Mouse (Mus musculus): ENCODE results near the gene Chrnd. TPM values are rescaled to one million over a fixed set of nuclear protein-coding genes. Genes with fewer than 3 reads are reported as not detected.

Gene Chrnd
- 1 to 10 TPM; 2.1 to 3.5 TPM for total RNA-seq (2021)
- long read RNA-seq, experiment 1, partial matches to known transcripts = 1 of 2 reads
- long read RNA-seq, experiment 1, other reads (novel, unspliced or antisense) = 0 of 2 reads
- long read RNA-seq, experiment 2 = 0 reads

GRCm38 (mm10) chr1:87190429-87190828, at the start of gene Chrnd:
Chrnd (plus strand) TSS chr1:87190607.
- no peak for DNase-seq

DNA sequence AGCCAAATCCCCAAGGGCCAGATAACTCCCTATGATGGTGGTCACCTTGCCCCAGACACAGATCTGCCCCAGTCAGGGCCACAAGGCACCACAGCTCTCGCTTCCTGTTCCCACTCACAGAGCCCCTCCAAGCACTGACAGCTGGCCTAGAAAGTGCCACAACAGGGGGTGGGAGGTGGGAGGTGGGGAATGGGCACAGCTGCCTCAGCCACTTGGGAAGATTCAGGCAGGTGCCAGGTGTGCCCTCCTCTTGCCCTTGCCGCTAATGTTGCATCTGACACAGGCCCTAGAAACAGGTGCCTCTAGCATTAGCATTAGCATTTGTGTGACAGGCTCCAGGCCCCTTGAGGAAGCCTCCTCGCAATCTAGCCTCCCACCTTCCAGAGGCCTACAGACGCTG, 48.9 kb upstream of the Chrnd start:
- DNase-seq = no peak

GRCm38 (mm10) chr1:87142456-87142855, 48.0 kb upstream of the Chrnd start:
- peak; percentile 28 for DNase-seq

DNA sequence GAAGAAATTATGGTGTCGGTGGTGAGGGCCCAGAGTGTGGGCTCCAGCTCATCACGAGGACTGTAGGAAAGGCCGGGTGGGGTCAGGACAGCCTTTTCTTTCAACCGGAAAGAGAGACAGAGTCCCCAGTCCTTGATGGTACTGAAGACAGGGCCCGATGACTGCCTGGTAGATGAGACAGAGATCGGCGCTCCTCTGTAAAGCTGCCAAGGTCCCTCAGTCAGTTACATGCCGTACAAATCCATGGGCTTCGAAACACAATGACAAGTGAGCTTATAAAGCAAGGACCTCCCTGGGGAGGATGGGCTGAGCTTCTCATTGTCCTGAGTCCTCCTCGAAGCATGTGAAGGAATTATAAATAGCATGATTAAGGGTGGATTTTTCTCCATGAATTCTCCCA, 47.3 kb upstream of the Chrnd start:
- DNase-seq = no peak

DNA sequence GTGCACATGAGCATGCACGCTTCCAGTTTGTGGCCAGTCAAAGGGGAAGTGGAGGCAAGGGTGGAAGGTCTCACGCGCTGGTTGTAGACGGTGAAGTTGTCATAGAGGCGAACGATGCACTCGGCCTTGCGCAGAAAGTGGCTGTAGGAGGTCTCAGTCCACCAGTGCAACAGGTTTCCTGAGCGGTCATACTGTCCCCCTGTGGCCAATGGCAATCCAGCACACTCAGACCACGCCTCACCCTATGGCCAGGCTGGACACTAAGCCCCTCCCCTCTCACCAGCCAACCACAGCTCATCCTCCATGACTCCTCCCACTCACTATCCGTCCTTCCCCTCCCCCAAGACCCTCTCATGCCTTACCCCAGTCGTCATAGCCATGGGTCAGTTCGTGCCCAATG, 41.0 kb upstream of the Chrnd start:
- no peak for DNase-seq

- DNase-seq = no peak
Measured at GRCm38 (mm10) chr1:87151286-87151685, 39.1 kb upstream of the Chrnd start.

GRCm38 (mm10) chr1:87153776-87154500, 36.5 kb upstream of the Chrnd start:
- no peak for DNase-seq

DNA sequence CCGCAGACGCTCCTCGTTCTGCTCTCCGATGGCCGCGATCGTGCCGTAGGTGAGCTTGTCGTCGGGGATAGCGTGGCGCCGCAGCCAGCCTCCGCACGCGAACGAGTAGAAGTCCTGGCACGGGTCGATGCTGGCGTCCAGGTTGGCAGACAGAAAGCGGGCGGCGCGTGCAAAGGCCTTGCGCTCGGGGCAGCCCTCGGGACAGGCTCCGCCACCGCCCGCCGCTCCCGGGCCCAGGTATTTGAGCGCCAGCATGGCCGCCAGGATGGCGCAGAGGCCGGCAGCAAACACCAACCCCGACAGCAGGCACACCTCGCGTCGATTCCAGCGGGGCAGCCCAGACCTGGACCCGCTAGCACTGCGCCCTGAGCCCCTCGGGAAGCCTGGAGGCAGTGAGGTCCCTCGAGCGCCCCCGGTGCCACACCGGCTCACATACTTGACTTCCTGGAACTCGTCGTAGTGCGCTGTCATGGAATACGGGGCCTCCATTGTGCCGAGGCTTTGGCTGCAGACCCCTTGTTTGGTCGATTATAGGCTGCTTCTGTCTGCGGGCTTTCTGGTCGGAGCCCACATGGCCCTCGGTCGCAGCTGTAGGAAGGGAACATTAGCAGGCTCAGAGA, 35.8 kb upstream of the Chrnd start:
- no peak for DNase-seq

GRCm38 (mm10) chr1:87155531-87156198, 34.7 kb upstream of the Chrnd start:
- no peak for DNase-seq

- no peak for DNase-seq
Measured at GRCm38 (mm10) chr1:87156199-87156587, 34.2 kb upstream of the Chrnd start, which contains the start of gene Ecel1. Ecel1 (minus strand) TSS chr1:87156521.

DNA sequence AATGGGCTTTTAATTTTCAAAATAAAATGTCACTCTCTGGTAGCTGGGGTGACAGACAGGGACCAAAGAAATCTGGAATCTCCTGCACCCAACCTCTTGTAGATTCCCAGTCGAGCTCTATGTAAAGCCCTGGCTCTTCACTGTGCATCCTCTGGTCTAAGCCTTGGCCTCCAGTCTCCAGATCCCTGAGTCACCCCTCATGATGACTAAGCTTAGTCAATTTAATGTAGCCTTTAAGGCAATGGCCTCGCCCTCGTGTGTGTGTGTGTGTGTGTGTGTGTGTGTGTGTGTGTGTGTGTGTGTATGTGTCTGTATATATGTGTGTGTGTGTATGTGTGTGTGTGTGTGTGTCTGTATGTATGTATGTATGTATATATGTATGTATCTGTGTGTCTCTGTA, 31.0 kb upstream of the Chrnd start:
- no peak for DNase-seq

- no peak for DNase-seq
Measured at GRCm38 (mm10) chr1:87164164-87164795, 26.1 kb upstream of the Chrnd start.

DNA sequence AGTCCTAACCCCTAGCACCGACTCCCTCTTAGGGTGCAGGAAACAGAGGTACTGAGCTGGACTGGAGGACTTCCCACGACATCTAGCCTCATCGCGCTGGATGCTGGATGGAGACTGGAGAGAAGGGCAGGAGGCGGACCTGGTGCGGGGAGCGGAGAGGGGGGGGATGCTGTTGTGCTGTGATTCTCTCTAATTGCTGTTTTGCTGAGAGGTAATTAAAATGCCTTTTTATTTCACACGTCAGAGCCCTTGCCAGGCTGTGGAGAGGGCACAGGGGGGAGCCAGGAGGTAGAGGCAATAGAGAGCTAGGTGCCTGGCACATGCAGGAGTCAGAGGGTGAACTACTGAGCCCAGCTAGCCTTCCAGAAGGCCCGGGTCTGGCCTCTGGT, 25.6 kb upstream of the Chrnd start:
- DNase-seq = no peak

GRCm38 (mm10) chr1:87170458-87170857, 19.9 kb upstream of the Chrnd start:
- DNase-seq = no peak

- DNase-seq = no peak
Measured at GRCm38 (mm10) chr1:87171312-87171711, 19.1 kb upstream of the Chrnd start.

GRCm38 (mm10) chr1:87172316-87172715, 18.1 kb upstream of the Chrnd start:
- no peak for DNase-seq

- DNase-seq = peak; percentile 39
Measured at GRCm38 (mm10) chr1:87174006-87174955, 16.1 kb upstream of the Chrnd start.

- DNase-seq = peak; percentile 34
Measured at GRCm38 (mm10) chr1:87175852-87176292, 14.5 kb upstream of the Chrnd start.

DNA sequence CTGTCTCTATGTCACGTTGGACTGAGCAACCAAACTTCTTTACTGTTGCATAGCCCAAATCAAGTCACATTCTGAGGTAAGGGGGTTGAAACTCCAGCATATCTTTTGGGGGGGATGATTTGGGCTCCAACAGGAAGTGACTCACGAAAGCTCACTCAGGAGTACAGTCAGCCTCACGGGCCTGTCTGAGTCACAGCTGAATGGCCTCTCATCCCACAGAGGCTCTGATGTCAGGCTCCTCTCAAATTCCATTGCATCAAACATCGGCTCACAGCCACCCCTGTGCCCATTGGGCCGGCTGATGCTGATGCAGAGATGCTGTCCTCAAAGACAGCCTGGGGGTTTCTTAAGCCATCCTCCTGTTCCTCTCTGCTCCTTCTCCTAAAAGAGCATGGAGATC, 9.5 kb upstream of the Chrnd start:
- no peak for DNase-seq

- DNase-seq = no peak
Measured at GRCm38 (mm10) chr1:87183013-87183412, 7.4 kb upstream of the Chrnd start, which contains the start of gene Prss56. Prss56 (plus strand) TSS chr1:87183313.

DNA sequence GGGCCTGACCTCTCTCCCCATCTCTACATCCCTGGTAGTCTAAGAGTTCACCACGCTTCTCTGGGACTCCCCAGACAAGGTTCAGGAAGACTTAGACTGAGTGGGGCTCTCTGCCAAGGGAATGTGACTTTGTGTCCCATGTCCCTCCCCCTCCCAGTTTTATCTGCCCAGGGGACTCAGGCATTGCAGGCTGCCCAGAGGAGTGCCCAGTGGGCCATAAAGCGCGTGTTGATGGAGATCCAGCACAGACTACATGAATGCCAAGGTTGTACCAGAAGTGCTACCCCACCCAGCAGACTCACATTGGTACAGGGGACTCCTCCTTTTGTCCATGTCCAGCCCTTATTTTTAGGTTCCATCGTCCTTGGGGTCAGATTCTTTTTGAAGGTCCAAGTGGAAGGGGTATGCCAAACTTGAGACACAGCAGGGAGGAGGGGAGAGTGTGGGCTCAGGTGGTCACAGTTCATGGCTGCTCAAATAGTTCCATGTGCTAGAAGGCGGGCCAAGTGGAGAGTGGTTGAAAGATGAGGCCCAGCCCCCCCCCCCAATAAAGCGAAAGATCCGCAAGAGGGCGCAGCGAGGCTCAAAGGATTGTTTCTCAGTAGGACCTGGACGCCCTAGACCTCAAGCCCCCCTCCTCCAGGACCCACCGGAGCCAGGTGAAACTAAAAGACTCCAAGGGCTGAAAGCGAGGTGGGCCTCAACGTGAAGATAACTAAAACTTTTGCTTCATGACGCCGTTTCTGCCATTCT, 6.2 kb upstream of the Chrnd start:
- DNase-seq = no peak
